Mouse (Mus musculus): Measurements from ENCODE around the gene Zfp708. TPM values are rescaled to one million over a fixed set of nuclear protein-coding genes. Genes with fewer than 3 reads are reported as not detected.
A peak's percentile ranks its signal among the peaks of the same experiment; 100 is the strongest.
"Not testable (repeated sequence)": the region's sequence is repeated elsewhere in the genome, so short reads cannot be mapped to it uniquely, and the experiment has no call there.

Gene Zfp708
- 1 to 10 TPM; 2.3 to 2.5 TPM for total RNA-seq (2021)
- long read RNA-seq, experiment 1, partial matches to known transcripts: 0 of 2 reads
- long read RNA-seq, experiment 1, other reads (novel, unspliced or antisense): 0 of 2 reads
- long read RNA-seq, experiment 2, partial matches to known transcripts: 0 of 3 reads
- long read RNA-seq, experiment 2, other reads (novel, unspliced or antisense): 0 of 3 reads

DNA sequence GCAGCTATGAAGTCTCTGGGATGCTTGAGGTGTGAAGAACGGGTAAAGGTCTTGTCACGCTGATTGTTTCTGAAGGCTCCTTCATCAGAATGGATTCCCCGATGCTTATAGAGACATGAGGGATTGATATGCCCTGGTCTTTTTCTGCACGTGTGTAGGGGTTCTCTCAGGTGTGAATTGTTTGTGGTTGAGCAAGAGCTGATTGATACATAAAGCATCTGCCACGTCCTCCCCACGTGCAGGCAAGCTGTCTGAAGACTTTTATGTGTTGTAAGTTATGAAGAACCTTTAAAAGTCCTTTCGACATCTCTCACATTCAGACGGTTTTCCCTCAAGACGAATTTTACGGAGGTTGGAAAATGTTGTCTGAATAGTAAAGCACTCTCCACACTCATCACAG lies at the start of gene Zfp708:
Zfp708 (minus strand) TSS at position 101 of the 400 bp plus-strand sequence.
- no peak for DNase-seq (ENCODE audit: low spot score in 2 of 2)
- intact Hi-C loops (cut with DNase I): no loop called here

GRCm38 (mm10) chr13:67128038-67128721 lies 30.4 kb upstream of the Zfp708 start:
- DNase-seq (ENCODE audit: low spot score in 2 of 2): peak; percentile 87 to 94
- intact Hi-C loops (cut with DNase I): loop anchor here (5.0 kb wide), 1 partner anchor 179 kb away; the partner anchor contains the start of gene Zfp457

DNA sequence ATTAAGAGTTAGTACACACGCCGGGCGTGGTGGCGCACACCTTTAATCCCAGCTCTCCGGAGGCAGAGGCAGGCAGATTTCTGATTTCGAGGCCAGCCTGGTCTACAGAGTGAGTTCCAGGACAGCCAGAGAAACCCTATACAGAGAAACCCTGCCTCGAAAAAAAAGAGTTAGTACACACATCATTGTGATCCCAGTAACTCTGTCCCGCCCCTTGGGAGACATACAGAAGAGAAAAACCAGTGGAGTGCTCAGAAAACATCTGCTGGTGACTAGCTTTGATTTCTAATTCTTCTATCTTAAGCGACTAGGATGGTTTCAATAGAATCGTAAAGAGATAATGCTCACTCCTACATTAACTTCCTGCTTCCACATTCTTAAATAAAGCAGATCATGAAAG lies 29.7 kb upstream of the Zfp708 start:
- intact Hi-C loops (cut with DNase I): loop anchor here (5.0 kb wide), 1 partner anchor 180 kb away; the partner anchor contains the start of gene Zfp457

DNA sequence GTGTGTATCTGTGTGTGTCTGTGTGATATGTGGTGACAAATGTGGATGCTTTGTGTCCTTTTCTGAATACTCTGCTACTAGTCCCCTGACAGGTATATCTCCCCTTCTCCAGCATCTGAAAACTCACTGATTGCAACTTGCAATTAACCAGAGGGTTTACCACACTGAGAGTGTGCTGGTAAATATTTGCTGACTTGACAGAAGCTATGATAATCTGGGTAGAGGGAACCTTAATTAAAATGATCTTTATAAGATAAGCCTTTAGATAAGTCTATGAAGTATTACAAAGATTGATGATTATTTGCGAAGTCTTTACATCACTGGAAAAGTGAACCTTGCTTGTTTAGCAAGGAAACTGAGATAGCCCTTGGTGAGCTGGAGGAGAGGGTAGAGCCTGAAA lies 26.7 kb upstream of the Zfp708 start:
- no peak for DNase-seq (ENCODE audit: low spot score in 2 of 2)
- intact Hi-C loops (cut with DNase I): no loop called here

More for the DNA sequence above, 29.7 kb upstream of the Zfp708 start:
- not testable (repeated sequence) for DNase-seq (ENCODE audit: low spot score in 2 of 2)

- intact Hi-C loops (cut with DNase I); DNase-seq (ENCODE audit: low spot score in 2 of 2): not testable (repeated sequence)
Observed at GRCm38 (mm10) chr13:67121360-67121759, 23.6 kb upstream of the Zfp708 start, which contains the start of gene Zfp759. TSS of gene Zfp759 (plus strand) at chr13:67121660.

- intact Hi-C loops (cut with DNase I); DNase-seq (ENCODE audit: low spot score in 2 of 2): not testable (repeated sequence)
Observed at GRCm38 (mm10) chr13:67116163-67116562, 18.4 kb upstream of the Zfp708 start, which contains the start of gene Rslcan18. TSS of gene Rslcan18 (minus strand) at chr13:67116263.

DNA sequence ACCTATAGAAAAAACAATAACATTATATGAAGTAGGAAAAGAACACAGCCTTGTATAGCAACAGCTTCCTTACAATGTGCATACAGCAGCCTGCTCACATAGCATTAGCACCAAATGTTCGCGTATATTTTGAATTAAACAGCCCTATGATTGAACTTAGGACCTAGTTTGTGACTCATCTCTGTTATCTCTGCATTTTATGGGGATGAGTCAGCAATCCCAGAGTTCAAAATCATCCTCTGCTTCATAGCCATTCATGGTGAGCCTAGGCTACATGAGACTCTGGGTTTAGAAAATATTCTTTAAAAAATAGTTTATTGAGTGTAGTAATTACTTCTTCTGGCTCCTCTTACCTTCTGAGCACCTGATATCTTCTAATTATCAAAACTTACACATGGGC lies 15.5 kb upstream of the Zfp708 start:
- intact Hi-C loops (cut with DNase I): no loop called here
- DNase-seq (ENCODE audit: low spot score in 2 of 2): no peak

GRCm38 (mm10) chr13:67112096-67112495 lies 14.3 kb upstream of the Zfp708 start:
- peak in 1 of 2 experiments; percentile 26 for DNase-seq (ENCODE audit: low spot score in 2 of 2)
- intact Hi-C loops (cut with DNase I): no loop called here

DNA sequence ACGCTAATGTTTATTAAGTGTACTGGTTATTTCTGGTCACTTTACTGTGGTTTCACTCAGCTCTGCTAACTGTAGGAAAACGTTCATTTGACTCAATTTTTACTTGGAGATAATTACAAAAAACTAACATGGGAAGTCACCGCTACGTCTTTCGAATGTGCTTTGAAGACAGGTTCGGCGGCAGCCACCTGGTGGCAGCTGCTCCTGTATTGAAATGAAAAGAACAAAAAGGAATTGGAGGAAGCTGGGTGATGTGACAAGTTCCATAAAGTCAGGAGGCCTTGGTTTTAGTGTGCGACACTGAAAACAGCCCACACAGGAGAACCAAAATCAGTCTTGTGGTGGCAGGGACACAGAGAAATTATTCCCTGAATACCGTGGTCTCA lies 11.0 kb upstream of the Zfp708 start:
- DNase-seq (ENCODE audit: low spot score in 2 of 2): no peak
- intact Hi-C loops (cut with DNase I): no loop called here

- intact Hi-C loops (cut with DNase I): no loop called here
- peak; percentile 96 to 98 for DNase-seq (ENCODE audit: low spot score in 2 of 2)
Observed at GRCm38 (mm10) chr13:67108194-67108820, 10.5 kb upstream of the Zfp708 start, which contains the start of gene Gm28557. TSS of gene Gm28557 (minus strand) at chr13:67108604.

GRCm38 (mm10) chr13:67107681-67108080 lies 9.9 kb upstream of the Zfp708 start:
- no peak for DNase-seq (ENCODE audit: low spot score in 2 of 2)
- intact Hi-C loops (cut with DNase I): no loop called here

GRCm38 (mm10) chr13:67090154-67090553 lies 7.6 kb downstream of the Zfp708 start:
- intact Hi-C loops (cut with DNase I): no loop called here
- DNase-seq (ENCODE audit: low spot score in 2 of 2): no peak

DNA sequence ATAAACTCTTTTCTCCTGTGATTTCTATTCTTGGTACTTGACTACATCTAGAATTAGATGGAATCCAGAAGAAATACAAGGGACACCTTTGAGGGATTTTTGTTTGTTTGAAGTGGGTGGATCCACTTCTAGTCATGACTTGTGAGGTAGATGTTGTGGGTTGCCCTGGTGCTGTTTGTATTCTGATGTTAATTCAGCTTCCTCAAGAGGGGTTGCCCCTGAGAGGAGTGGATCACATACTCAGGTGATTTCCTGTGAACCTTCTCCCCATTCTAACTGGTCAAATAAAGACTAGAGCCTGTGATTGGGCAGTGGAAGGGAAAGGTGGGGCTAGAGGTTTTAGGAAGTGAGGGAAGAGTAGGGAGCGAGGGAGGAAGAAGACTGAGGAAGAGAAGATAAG lies 15.8 kb downstream of the Zfp708 start:
- intact Hi-C loops (cut with DNase I): no loop called here

DNA sequence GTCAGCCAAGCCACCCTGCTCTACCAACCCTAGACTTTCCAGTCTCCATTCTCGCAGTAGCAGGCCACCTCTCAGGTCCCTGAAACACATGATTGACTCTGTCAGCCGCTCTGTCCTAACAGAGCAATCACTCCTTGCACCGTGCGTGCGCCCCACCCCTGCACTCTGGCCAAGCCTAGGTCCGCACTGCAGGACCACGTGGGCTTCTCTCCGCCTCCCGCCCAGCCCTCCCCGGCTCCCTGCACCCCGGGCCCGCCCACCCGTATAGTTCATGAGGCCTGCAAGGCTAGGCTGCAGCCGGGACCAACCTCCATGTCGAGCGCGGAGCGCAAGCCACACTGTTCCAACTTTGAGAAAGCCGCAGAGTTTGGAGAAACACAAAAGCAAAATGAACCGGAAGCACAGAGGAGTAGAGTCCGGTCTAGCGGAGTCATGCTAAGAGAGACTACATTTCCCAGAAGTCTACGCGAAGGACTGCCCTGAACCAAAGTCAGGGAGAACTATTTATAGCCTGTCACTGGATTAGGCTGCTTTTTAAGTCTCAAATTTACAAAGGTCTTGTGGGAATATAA lies 16.5 kb downstream of the Zfp708 start:
- DNase-seq (ENCODE audit: low spot score in 2 of 2): peak; percentile 71 to 77
- intact Hi-C loops (cut with DNase I): no loop called here

More for the DNA sequence above, 15.8 kb downstream of the Zfp708 start:
- no peak for DNase-seq (ENCODE audit: low spot score in 2 of 2)

DNA sequence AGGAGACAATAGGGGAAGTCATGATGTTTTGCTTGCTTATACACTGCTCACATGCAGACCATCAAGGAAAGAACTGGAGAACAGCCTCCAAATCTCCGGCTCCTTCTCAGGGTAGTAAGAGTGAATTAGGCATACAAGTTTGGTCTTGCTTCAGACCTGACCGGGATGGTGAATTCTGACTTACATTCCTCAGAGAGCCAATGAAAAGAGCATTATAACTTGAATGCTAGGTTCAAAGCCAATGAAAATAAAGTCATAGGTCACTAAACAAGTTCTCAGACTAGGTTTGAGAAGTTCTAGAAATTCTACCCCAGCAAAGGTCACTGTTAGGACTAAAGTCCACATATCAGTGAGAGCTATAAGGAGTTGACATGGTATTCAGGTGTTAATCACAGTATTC lies 20.5 kb downstream of the Zfp708 start:
- no peak for DNase-seq (ENCODE audit: low spot score in 2 of 2)
- intact Hi-C loops (cut with DNase I): no loop called here

DNA sequence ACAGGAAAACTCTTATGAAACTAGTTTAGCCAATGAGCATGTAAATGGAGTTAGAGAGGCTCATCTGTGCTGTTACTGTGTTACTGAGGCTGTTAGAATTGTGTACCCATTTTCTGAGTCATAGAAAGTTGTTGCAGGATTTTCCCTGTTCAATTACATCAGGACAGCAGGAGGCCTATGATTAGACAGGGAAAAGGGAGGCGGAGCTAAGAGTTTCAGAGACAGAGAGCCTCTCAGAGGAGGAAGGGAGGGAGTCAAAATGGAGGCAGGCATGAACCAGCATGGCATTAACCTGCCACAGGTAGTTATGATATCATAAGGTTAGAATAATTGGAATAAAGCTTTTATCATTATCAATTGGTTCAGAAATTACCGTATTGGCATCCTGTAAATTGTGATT lies 25.0 kb downstream of the Zfp708 start:
- DNase-seq (ENCODE audit: low spot score in 2 of 2): no peak
- intact Hi-C loops (cut with DNase I): no loop called here

- DNase-seq (ENCODE audit: low spot score in 2 of 2): no peak
- intact Hi-C loops (cut with DNase I): no loop called here
Observed at GRCm38 (mm10) chr13:67065386-67065785, 32.4 kb downstream of the Zfp708 start.

GRCm38 (mm10) chr13:67062427-67062826 lies 35.3 kb downstream of the Zfp708 start:
- intact Hi-C loops (cut with DNase I): no loop called here
- DNase-seq (ENCODE audit: low spot score in 2 of 2): no peak

DNA sequence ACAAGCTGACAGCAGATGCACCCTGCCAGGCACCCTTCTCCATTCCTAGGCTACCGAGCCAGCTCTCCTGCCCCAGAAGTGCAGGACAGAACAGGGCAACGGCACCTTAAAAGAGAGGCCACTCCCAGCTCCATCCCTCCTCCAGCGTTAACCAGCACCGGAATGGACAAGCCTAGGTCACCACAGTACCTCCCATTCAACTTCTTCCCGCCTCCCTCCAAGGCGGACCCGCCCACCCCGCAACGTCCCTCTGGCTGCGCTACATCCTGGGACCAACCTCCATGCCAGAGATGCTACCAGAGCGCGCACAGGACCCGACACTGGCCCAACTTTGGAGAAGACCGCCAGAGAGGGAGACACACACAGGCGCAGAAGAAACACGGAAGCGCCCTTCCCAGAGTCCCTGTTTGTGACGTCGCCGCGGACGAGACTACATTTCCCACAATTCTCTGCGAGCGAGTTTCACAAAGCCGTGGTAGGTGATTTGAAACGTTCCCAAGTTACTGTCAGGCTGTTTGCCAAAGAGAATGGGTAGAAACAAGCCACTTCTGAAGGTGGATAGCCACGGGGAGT lies 36.9 kb downstream of the Zfp708 start, which contains the start of gene Zfp712:
Zfp712 (minus strand) TSS at position 385 of the 573 bp plus-strand sequence.
- DNase-seq (ENCODE audit: low spot score in 2 of 2): peak; percentile 93 to 96
- intact Hi-C loops (cut with DNase I): no loop called here

Measured in left cerebral cortex, postnatal 14 days (tissue).